Mouse (Mus musculus): ENCODE measurements at regions not wholly inside any gene's neighbourhood (a gene's known extent, or its start where the extent isn't known, plus 50 kb on each side); places are given as distances from the start of the nearest gene placed in this dataset.

DNA sequence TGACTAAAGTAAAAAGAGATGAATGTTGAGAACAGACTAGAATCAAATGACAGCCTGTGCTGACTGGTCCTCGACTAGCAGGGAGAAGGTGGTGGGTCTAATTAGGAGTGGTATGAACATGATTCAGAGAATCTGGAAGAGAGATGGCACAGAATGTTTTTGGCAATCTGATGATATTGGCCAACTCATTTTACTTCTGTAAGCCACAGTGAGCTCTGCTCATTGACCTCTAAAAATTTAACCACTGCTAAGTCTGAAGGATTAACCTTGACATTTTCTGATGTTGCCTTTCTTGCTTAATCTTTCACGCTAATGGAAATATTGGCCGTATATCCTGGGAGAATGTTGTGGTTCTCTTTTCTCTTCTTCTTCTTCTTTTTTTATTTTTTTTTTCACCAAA lies 1041.6 kb upstream of the Got2 start:
- no peak for DNase-seq (ENCODE audit: low spot score in 2 of 2)

DNA sequence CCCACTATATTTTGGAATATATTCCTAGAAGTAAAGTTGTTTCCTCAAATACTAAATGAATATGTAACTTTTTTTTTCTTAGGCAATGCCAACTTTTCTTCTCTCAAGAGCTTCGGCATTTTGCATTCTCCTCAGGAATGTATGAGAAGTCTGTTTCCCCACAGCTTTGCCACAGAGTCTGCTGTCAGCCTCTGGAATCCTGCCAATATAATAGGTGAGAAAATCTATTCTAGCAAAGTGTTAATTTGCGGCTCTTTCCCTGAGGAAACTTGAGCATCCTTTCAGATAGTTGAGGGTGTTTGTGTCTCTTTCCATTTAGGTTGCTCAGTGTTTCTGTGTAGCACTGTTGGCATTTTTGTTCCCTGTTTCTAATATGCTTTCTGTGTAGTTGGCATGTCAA lies 992.6 kb upstream of the Got2 start:
- DNase-seq (ENCODE audit: low spot score in 2 of 2), result no peak

DNA sequence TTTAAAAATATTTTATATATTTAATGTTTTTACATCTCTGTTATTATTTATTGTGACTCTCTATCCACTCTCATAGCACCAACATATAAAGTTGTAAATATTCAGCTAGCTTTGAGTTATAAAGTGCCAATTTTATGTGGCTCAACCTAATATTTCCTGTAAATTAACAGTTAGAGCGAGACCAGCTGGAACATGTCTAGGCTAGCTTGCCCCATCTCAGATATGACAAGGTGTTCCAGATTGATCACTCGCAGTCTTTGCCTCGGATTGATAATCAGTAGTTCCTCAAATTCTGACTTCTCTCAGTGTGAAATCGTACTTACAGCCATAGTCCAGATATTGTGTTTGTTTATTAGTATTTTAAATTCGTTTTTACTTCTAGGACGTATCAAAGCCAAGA lies 990.4 kb upstream of the Got2 start:
- DNase-seq (ENCODE audit: low spot score in 2 of 2), result no peak

DNA sequence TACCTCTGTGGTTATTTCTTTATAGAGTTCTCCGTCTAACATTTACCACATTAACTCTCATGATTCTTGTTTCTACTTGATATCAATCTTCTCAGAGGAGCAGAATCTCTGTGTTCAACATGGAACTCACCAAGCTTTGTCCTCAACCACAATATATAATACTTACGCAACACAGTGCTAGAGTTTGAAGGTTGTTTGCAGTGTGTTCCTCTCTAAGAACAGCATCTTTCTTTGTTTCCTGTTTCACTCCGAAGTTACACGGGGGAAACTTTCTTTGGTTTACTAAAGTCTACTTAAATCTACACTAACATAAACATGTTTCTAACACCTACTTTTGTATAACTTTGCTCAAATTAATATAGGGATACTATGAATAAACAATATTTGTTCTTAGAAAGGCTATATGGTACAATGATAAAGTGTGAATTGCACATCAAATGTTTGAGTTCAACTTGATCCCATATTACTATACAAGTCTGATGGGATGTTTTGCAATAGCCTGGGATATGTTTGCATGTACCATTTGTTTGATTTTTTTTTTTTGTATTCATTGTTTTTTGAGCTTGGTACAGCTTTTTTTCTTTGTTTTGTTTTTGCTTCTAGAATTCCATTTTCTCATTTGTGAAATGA lies 985.2 kb upstream of the Got2 start:
- no peak for DNase-seq (ENCODE audit: low spot score in 2 of 2)

DNA sequence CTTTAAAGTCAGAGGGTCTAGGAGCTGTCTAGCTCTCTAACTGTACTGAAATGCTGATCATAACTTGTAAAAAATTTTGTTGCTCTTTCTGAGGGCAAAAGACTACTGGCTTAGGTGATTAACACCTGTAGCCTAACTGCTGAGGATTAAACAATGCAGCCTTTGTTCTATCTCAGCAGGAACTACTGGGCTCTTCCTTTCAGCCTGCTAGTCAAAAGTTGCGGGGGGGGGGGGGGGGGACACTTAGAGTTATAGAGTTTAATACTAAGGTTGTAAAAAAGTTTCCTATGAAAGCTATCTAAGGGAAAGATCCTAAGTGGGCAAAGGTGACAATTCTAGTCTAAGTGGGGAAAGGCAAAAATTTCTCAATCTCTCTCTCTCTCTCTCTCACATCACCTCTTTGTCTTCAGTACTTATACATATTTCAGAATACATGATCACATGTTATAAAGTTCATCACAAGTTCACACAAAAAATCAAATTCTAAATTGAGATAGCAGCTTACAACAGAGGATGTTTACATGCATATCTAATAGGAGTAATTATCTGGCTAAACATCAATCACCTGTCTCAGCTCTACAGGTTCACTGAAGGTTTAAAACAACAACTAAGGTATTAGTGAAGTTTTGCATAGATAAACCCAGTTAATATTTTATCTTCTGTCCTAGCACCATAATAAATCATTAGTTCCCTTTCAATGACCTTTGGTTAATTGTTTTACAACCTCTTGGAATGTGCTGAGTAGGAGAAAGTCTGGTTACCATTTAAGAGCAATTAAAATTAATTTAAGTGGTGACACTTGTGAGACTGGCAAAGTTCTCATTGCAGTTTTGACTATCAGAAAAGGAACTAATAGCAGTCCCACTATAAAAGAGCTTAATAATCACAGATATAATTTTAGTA lies 980.1 kb upstream of the Got2 start:
- no peak for DNase-seq (ENCODE audit: low spot score in 2 of 2)

DNA sequence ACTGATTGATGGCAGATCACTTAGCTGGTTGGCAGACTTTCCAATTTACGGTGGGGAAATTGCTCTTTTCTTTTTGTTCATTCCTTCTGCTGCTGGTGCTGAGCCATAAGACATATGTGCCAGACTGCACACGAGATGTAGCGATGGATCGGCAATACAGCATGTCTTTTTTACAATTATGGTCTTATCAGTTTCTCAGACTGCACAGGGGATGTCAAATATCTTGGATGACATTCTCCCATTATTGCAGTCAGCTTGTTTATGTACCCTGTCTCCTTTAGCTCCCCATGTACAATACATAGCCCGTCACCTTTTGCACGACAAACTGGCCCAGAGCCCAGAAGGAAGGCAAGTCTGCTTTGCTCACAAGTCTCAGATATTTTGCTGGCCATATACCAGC lies 976.3 kb upstream of the Got2 start:
- peak in 1 of 2 experiments; percentile 5 for DNase-seq (ENCODE audit: low spot score in 2 of 2)

DNA sequence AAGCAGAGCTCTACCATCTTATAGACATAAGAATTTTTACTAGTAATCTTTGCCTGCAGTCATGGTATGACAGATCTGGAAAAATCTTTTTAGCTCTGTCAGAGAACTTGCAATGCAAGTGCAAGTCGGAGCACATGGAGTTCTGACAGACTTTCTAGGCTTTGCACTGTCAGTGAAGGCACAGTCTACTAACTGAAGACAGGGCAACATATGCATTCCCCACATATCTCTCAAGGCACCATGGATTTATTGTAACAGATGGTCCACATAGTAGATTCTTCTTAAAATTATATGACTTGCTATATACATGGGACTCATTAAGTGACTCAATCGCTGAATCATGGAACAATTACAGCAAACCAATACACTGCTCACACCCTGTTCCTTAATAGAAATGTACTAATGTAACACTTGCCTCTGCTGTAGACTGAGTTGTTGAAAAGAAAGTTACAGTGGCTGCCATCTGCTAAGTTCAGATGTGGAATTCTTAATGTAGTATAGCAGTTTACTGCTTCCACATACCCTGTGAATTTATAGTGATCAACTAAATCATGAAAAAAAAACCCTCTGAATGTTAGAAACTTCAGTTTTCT lies 972.6 kb upstream of the Got2 start:
- DNase-seq (ENCODE audit: low spot score in 2 of 2), result no peak

DNA sequence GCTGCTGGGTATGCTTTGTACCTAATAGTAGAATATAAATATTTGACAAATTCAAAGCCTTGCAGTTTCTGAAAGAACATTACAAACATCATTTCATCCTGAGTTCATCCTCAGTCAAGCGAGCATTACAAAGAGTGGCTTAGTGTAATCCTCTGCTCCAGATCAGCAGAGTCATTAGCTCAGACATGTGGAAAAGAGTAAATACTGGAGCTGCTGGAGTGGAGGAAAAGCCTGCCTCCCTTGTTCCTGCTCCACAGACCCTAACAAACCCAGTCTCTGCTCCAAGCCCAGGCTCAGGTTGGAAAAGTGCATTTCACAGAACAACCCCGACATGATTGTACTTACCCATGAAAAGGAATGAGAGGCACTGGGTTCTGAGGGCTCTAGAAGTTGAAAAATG lies 955.2 kb upstream of the Got2 start:
- no peak for DNase-seq (ENCODE audit: low spot score in 2 of 2)

DNA sequence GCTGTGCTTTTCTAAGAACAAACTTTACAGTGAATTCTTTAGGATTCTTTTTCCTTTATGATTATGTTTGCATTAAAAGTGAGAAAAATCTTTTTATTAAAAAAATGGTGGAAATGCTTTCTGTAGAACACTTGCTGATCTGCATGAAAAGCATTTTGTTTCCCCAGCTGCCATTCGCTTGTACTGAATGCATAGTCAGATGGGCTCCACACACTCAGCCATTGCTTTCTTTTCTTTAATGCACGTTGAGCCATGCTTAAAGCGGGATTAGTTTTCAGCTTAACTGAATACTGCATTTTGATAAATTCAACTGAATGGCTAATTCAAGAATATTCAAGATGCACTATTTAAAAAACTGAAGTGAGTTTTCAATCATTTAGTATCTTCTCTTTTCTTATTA lies 947.2 kb upstream of the Got2 start:
- DNase-seq (ENCODE audit: low spot score in 2 of 2), result no peak

DNA sequence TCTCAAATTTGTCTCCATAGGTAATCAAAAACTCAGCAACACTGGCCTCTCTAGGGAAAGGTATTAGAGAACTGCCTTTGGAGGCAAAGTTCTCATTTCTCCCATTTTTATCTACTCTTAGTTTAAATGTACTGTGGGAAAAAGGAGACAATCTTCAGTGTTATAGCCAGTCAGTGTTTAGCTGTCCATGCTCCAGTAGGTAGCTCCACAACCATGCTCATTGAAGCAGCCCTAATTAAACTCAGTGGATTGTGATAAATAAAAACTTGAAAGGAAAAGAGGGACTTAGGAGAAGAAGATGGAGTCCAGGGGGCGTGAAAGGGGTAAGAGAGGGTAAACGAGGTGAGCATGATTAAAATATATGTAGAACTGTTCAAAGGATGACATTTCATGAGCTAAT lies 946.3 kb upstream of the Got2 start:
- no peak for DNase-seq (ENCODE audit: low spot score in 2 of 2)

DNA sequence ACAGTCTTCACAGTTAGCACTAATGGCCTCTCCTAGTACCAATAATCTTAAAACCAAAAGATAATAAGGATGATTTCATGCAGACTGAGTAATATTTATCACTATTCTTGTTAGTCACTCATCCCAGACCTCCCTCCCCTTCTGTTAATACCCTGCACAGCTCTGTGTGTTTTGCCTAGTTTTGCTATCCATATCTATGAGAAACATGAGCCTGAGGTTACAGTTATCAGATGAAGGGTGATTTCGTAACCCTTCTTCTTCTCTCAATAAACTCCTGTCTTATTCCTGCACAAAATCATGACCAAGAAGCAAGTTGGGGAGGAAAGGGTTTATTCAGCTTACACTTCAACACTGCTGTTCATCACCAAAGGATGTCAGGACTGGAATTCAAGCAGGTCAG lies 940.9 kb upstream of the Got2 start:
- no peak for DNase-seq (ENCODE audit: low spot score in 2 of 2)

DNA sequence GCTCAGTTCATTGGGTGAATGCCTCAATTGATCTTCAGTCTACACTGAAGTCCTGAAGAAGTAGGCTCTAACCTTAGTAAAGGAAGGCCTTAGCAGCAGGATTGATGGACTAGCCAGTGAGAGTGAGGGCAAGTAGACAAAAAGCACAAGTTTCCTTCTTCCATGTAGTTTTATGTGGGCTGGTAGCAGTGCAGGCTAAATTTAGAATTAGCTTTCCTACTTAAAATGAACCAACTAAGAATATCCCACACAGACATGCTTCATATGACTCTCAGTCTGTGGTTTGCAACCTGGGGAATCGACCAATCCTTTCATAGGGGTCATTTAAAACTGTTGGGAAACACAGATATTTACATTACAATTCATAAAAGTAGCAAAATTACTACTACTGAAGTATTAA lies 922.2 kb upstream of the Got2 start:
- no peak for DNase-seq (ENCODE audit: low spot score in 2 of 2)
